Mouse (Mus musculus): Measurements from ENCODE around the gene Gbe1.

Gene Gbe1

DNA sequence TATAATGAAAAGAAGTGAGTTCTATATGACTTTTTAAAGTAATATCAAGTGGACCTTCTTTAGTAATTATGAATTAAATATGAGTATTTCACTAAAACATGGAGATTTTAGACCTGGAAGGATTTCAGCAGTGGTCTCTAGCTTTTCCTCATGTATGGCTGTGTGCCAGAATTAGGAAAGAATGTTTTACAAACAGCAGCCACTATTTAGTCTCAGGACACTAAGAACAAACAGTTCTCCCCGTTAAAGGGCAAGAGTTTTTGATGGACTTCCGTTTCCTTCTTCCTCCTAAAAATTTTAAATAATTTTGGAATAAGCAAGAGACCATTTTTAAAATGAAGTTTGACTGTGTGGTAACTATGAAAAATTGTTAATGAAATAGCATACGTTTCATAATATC is 38.8 kb downstream of the Gbe1 start:
- in situ Hi-C loops (cut with MboI; ENCODE audit: unreplicated experiment in 2 of 2), result no loop called here

DNA sequence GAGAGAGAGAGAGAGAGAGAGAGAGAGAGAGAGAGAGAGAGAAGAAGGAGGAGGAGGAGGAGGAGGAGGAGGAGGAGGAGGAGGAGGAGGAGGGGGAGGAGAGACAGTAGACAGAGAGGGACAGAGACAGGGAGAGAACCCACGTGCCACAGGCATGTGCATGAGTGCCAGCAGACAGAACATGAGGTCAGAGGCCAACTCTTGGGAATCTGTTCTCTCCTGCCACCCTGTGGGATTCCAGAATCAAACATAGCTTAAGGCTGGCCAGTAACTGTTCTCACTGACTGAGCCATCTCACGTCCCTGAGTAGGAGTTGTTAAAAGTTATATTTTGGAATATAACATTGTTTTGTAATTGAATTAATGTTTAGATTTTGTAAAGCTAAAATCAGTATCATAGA is 39.3 kb downstream of the Gbe1 start:
- in situ Hi-C loops (cut with MboI; ENCODE audit: unreplicated experiment in 2 of 2), result no loop called here

DNA sequence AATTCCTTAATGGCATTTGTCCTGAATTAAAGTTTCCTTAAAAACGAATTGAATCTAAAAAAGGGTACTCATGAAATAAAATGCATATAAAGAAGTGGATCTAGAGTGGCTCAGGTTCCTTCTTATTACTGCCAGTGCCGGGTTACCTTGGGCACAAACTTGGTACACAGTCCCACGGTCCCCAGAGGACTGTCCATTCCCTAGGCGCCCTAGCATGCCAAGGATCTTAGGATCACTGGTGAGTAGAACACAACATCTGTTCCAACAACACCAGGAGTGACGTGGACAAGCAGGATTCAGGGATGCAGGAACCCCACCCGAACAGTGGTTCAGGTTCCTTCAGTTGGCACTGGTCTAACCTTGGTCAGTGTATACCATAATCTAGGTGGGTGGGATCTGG is 44.6 kb downstream of the Gbe1 start:
- in situ Hi-C loops (cut with MboI; ENCODE audit: unreplicated experiment in 2 of 2), result no loop called here

DNA sequence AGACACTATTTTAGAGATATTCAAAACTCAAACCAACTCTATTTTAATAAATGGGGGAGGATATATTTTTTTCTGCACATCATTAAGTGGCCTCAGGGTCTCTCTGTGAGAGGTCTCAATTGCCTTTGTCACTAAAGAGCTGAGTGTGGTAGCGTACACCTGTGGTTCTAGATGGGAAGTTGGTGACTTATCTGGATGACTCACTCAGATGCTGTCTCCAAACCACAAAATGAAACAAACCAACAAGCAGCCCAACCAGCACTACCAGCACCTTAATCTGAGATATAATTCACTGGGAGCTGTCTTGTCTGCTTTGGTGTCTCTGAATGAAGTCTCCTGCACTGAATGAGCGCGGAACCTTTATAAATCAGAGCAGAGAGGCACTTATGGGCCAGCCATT is 51.5 kb downstream of the Gbe1 start:
- in situ Hi-C loops (cut with MboI; ENCODE audit: unreplicated experiment in 2 of 2), result no loop called here

DNA sequence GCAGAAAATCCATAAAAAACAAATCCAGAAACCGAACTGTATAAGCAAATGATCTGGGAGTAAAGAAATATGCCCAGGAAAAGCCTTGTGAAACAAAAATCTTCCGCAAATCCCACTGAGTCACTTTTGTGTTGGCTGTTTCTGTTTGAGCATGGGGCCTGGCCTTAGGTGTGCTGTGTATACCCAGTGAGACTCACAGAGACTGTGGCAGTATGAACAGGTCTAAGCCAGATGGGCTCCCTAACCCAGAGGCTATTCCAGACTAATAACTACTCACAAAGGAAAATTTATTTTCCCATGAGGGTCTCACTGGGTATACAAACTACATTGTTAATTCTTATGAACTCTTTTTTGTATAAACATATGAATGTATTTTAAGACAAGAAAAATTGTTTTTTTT is 67.3 kb downstream of the Gbe1 start:
- in situ Hi-C loops (cut with MboI; ENCODE audit: unreplicated experiment in 2 of 2), result no loop called here

DNA sequence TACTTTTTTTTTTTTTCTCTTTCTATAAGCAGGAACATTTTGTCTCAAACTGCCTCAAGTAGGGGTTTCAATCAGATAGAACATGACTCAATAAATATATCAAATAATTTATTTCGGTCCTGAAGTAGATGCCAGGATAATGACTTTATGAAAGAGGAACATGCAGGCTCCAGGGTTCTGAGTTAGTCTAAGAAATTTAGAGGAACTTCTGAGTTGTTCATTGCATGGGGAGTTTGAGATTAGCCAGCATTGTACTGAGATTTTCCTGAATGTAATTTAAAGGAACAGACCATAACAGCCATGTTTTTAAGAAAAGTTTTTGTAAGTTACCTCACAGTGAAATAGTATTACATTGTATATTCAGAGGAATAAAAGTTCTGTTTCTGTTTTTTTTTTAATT is 71.7 kb downstream of the Gbe1 start:
- in situ Hi-C loops (cut with MboI; ENCODE audit: unreplicated experiment in 2 of 2), result no loop called here

DNA sequence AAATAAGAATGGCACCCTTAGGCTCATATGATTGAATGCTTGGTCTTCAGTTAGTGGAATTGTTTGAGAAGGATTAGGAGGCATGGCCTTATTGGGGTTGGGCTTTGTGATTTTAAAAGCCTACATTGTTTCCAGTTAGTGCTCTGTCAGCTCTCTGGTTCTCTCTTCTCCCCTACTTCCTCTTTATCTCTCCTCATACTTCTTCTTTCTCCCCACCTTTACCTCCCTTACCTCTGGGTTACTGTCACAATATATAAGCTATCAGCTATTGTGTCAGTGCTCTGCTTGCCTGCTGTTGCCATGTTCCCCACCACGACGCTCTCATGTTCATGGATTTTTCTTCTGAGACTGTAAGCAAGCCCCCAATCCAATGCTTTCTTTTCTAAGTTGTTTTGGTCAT is 73.6 kb downstream of the Gbe1 start:
- in situ Hi-C loops (cut with MboI; ENCODE audit: unreplicated experiment in 2 of 2), result no loop called here

DNA sequence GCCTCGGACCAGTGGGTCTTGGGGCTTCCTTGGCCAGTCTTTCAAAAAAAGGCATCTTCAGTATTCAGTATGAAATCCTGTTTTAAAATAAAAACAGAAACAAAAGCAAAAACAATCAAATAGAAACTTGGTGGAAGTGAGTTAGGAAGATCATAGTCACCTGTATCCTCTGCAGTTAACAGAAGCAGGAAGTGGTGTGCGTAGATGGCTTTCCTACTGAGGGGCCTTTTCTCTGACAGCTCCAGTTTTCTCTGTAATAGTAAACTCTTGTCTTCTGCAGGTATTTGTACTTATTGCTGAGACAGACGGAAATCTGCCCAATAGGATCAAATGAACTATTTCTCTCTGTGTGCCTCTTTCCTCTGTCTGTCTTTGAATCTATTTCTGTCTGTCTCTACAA is 81.5 kb downstream of the Gbe1 start:
- in situ Hi-C loops (cut with MboI; ENCODE audit: unreplicated experiment in 2 of 2), result no loop called here

DNA sequence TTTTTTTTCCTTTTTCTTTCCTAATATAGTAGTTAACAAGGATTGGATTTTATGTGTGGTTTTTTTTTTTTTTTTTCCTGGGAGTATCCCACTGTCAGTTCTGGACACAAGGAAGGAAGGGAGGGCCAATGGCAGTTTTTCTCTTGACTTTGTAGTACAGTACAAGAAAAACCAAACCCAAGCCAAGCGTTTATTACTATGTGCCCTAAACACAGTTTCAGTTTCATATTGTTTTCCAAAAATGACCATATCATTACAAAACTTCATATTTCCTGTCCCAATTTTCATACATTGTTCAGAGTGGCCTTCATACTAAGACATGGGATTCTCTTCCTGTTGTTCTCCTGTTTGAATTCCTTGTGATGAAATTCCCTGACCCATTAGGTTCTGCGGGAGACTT is 94.0 kb downstream of the Gbe1 start:
- in situ Hi-C loops (cut with MboI; ENCODE audit: unreplicated experiment in 2 of 2), result no loop called here

DNA sequence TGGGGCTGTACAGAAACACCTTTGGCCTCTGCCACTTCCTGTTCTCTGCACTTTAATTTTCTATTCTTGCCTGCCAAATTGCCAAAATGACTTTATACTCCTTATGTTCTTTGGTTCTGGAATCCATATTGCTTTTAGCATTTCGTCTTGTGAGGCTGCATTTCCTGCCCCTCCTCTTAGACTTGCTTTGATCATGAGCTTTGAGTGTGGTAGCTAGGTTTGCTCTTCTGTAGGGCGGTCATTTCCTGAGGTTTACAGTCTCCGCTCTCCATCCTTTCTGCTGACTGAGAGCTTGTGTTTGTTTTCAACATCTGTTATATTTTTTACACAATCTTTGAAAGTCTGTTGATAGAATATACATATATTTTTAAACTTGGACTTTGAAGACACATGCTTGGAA is 107.3 kb downstream of the Gbe1 start:
- in situ Hi-C loops (cut with MboI; ENCODE audit: unreplicated experiment in 2 of 2), result loop anchor here (5.0 kb wide), 1 partner anchor 221 kb away; no protein-coding TSS in a partner anchor

DNA sequence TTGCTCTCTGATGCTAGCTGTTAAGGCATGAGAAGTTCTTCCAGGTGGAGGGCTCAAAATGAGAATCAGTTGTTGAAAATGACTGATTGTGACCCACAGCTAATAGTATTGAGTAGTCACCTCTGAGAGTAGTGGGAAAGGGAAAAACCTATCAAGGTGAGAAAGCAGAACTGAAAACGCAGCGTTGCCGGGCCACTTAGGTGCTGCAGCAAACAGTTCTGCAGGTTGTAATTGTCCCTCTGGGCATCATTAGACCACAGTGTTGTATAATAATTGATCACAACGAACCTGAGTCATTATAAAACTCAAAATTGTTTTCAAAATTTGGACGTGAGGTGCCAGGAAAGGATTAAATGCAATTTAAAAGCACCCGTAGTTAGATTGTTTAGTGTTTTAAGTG is 135.8 kb downstream of the Gbe1 start:
- in situ Hi-C loops (cut with MboI; ENCODE audit: unreplicated experiment in 2 of 2), result no loop called here

DNA sequence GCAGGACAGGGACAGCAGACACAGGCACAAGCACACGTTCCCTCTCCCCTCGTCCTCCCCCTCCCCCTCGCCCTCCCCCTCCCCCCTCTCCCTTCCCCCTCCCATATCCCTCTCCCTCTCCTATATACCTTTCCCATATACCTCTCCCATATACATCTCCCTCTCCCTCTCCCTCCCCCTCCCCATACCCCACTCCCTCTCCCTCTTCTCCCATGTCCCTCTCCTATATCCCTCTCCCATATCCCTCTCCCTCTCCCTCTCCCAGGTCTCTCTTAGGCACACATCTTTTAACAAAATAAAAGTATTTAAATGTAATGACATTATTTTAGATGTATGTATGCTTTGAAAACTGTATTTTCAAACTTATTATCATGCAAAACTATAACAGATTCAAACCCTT is 161.8 kb downstream of the Gbe1 start:
- in situ Hi-C loops (cut with MboI; ENCODE audit: unreplicated experiment in 2 of 2), result no loop called here

DNA sequence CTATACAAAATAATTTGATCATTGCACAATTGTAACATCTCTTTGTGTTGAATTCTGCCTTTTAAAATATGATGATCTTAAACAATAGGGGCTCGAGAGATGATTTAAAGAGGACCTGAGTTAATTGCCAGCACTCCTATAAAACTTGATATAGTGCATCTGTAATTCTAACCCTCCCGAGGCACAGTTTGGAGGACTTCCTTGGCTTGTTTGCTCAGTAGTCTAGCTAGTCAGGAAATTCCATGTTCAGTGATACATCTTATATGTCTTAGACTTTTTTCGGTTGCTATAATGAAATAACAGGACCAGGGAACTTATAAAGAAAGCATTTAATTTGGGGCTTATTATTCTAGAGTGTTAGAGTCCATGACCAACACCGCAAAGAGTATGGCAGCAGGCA is 162.4 kb downstream of the Gbe1 start:
- in situ Hi-C loops (cut with MboI; ENCODE audit: unreplicated experiment in 2 of 2), result no loop called here

DNA sequence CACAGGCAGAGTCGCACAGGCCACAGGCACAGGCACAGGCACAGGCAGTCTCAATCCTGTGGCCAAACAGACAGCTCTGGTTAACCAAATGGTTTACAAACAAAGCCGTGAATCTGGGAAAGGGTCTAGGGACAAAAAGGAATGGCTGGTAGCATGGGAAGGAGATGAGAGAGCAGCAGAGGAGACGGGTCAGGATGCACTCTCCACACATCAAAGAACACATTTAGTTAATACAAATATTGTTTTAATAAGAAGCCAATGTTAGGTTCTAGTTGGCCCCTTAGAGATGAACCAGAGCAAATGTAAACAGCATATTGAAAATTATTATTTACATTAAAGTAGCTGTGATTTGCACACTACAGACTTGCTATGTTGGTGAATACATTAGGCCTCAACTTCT is 166.7 kb downstream of the Gbe1 start:
- in situ Hi-C loops (cut with MboI; ENCODE audit: unreplicated experiment in 2 of 2), result no loop called here

DNA sequence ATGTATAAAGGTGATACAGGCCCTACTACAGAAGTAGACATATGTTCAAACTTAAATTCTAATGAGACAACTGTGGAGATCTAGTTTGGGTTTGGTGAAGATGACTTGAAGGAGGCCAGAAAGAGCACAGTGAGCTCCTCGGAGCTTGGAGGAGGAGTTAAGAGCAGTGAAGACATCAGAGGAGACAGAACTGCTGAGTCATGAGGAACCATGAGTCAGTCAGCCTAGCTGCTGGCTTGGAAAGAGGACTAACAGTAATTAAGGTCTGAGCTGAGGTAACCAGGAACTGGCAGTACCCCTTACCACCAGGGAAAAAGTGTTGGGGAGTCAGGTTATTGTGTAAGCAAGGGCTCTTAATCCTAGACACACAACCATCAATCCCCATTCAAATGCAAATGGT is 192.7 kb downstream of the Gbe1 start:
- in situ Hi-C loops (cut with MboI; ENCODE audit: unreplicated experiment in 2 of 2), result no loop called here

DNA sequence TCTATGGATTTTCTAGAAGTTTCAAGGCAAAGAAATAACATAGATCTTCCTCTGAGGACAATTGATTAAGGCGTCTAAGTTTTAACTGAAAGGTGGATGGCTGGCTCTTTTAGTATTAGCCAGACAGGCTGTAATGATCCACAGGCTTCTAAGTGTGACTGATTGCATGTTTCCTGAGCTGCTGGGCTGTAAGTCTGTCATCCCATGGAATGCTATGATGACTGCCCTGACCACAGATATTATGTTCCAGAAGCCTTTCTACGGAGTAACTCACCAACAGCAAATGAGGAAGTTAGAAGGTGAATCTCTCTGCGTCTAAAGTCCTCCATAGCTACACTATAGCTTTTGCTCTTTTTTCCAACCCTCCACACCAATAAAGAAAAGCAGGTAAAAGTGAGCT is 197.2 kb downstream of the Gbe1 start:
- in situ Hi-C loops (cut with MboI; ENCODE audit: unreplicated experiment in 2 of 2), result no loop called here

DNA sequence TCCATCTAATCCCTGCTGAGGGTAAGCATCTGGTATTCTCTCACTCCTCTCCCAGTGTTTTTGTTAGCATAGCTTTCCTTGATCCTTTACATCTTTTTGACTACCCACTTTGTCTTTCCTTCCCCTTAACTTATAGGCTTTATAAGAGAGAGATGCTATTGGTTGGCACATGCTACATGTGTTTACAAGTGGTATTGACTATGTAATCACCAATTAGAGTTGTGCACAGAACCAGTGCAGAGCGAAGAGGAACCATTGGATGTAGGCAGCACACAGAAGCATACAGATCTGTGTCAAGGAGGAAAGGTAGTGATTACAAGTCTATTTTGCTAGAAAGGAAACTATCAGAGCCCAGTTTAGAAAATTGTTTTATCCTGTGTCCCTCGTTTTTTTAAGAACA is 209.1 kb downstream of the Gbe1 start:
- in situ Hi-C loops (cut with MboI; ENCODE audit: unreplicated experiment in 2 of 2), result no loop called here

DNA sequence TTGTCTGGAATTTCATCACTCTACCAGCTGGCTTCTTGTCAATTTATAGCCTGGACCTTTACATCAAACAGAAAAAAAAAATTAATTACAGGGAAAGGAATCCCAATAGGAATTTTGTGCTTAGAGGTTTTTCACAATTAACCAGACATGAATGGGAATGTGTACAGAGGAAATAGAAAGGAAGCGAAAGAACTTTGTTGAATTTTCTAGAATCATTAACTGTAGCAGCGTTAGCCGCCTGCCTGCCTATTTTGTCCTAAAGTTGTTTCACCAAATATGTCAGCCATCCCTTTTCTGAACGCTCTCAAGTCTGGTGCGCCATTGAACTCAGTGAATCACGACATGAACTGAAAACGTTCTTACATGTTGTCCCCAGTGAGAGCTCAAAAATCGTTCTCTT is 209.8 kb downstream of the Gbe1 start:
- in situ Hi-C loops (cut with MboI; ENCODE audit: unreplicated experiment in 2 of 2), result no loop called here

DNA sequence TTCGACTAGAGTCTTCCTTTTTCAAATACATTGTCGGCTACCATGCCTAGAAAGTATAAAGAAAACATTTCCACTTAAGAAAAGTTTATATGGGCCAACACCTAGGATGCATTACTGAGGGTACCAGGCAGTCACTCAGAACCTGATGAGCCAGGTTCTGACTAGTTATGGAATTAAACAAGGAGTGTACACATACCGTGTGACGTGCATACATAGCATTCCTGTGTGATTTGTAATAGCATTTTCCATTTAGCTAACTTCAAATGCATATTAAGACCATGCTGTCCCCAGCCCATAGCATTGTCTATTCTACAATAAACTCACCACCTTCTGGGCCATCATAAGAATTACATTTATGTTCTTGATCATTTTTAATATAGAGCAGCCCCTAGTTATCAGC is 210.5 kb downstream of the Gbe1 start:
- in situ Hi-C loops (cut with MboI; ENCODE audit: unreplicated experiment in 2 of 2), result no loop called here

DNA sequence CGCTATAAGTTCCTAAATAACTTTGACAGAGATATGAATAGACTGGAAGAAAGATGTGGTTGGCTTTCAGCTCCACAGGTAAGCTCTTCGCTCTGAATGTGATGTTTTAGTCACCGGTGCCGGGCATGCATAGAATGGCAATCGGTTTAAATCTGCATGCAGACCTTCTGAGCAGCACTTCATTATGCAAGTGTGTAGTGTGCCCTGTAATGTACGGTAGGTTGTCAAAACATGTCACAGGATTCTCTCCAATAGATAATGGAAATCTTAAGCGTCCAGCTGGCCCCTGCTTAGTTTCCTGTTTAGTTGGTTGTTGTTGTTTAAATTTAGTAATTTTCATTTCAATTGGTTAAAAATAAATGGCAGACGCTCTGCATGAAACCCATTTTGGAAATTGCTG is 213.5 kb downstream of the Gbe1 start:
- in situ Hi-C loops (cut with MboI; ENCODE audit: unreplicated experiment in 2 of 2), result no loop called here

DNA sequence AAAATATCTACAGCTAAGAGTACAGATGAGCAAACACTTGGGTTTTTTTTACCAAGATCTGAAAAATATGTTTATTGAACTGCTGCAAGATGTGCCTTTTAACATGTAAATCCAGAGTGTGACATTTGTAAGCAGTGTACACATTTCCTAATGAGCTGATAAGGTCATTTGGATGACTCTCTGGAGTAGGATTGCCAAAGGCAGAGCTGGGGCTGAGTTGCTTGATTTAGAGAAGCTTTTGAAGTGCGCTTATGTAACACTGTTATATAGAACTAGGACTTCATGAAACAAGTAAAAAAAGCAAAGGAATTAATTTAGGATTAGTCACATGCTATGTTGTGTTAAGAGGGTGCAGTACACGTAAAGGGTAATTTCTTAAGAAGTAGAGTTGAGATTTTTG is 221.5 kb downstream of the Gbe1 start:
- in situ Hi-C loops (cut with MboI; ENCODE audit: unreplicated experiment in 2 of 2), result no loop called here

DNA sequence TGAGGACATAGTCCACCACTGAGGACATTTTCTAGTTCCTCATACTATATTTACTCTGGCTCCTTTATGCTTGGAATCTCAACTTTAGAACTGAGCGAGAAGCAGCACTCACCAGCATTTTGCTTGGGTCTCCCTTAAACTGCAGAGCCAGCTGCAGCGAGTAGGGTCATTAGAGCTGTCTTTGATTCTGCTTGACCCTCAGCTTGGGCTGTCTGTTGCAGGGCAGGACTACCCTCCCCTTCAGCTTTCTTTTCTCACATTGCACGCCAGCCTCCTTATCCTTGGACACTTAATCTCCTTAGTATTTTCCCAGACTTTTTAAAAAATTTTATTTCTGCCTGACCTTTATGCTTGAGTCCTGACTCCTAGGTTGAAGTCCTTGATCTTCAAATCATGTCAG is 237.1 kb downstream of the Gbe1 start:
- in situ Hi-C loops (cut with MboI; ENCODE audit: unreplicated experiment in 2 of 2), result loop anchor here (25.0 kb wide), 1 partner anchor 1939 kb away; no protein-coding TSS in a partner anchor

DNA sequence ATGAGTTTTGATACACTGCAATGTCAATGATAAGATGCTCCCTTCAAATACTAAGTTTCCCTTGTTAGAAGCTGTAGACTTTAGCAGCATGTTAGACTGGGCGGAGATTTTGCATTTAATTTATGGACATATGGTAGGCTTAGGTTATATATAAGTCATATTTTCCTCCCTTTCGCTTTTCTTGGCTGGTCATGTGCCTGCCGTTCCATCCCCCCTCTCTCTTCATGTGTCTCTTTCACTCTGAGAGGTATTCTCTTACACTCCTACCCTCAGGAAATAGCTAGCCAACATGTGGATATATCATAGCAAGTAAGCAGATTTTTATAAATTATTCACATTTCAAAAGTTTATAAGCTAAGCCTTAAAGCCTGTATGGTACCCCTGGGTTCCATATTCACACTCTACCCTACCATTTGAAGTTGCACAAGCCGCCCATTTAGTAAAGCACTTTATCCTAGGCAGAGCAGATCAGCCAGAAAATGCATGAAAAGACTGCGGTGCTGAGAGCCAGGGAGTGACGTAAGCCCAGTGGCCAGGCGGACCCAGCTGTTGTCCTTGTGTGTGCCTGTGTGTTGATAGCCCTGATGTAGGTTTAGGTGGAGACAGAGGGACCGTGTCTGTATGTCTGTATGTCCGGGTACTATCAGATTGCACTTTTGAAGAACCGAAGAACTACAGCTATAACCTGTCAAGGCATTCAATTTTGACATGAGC is 248.0 kb downstream of the Gbe1 start:
- in situ Hi-C loops (cut with MboI; ENCODE audit: unreplicated experiment in 2 of 2), result loop anchor here (25.0 kb wide), 1 partner anchor 1949 kb away; no protein-coding TSS in a partner anchor

Data from v-Abl transformed pro-B cells (cell line).